Mouse (Mus musculus): ENCODE data around the gene Sox11. TPM values are rescaled to one million over a fixed set of nuclear protein-coding genes. Genes with fewer than 3 reads are reported as not detected.

Sox11 gene
- polyA plus RNA-seq (2014; fragmentation: Nextera tagmentation; extraction: Ambion mirVana) = 60.1 and 72.7 TPM in 2 replicates

- Histone ChIP-seq H3K27me3 (replicated peaks; ENCODE audit: control insufficient read depth, insufficient read depth, low read length) (no peaks in the 10 kb centered on the region), H3K4me1 (replicated peaks; ENCODE audit: control insufficient read depth, insufficient read depth, low read length) (peaks cover 6% of the 10 kb centered on the region), H3K4me3 (ENCODE audit: low read depth, low read length) (peak within 1 kb of the TSS; percentile 77), H3K27ac (ENCODE audit: low read depth) (peak within 1 kb of the TSS; percentile 98), H3K9ac (ENCODE audit: low read length) (peak within 1 kb of the TSS; percentile 93), H3K4me2 (ENCODE audit: low read length) (peak within 1 kb of the TSS; percentile 86), H3K36me3 (ENCODE audit: control insufficient read depth, insufficient read depth, low read length) (peaks cover under 1% of the 10 kb centered on the region), H3K9me3 (ENCODE audit: control insufficient read depth, low read length) (no peaks in the 10 kb centered on the region)
- ATAC-seq (replicated peaks; ENCODE audit: low FRiP score, low TSS enrichment, low read depth) (peak; percentile 48), DNase-seq (ENCODE audit: low spot score) (peak; percentile 91)
- WGBS = under 1% methylated on average over 82 of the region's 95 CpGs
Measured at GRCm38 (mm10) chr12:27341871-27342690, at the start of gene Sox11. Gene Sox11, minus strand, starts transcription at chr12:27342574.

DNA sequence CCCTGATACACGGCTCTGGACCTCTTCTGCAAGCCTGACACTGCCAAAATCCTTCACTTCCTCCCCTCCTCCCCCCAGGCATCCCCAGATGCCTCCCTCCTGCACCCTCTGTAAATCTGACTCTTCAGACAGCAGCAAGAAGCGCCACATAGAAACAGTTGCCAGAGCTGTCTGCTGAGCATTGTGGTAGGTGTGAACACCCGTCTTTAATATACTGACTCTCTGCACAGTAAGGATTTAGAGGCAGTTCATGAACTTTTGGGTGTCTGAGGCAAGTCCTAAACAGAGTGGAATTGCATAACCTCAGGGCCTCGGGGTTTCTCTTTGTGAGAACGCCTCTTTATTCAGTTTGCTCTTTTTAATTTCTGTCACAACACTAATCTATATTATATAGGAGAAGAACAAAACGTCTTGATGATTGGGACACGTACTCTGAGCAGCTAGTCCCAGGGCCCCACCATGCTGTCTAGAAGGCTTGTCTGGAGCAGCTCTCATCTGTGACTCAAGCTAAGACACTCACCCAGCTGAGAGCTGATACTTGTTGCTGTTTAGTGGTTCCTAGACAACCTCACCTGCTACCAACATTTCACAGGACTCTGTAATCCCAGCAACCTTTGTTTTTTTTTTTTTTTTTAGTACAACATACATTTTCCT, 49.4 kb upstream of the Sox11 start:
- WGBS = 34% methylated on average over 7 of the region's 7 CpGs
- DNase-seq (ENCODE audit: low spot score) (peak; percentile 58), ATAC-seq (replicated peaks; ENCODE audit: low FRiP score, low TSS enrichment, low read depth) (no peak)
- peaks cover 12% of the 10 kb centered on the region; the same call in 1 of the 2 replicates for H3K4me1 ChIP-seq (replicated peaks; ENCODE audit: control insufficient read depth, insufficient read depth, low read length)
- no peaks in the 10 kb centered on the region for H3K36me3 ChIP-seq (ENCODE audit: control insufficient read depth, insufficient read depth, low read length)
- H3K4me2 ChIP-seq (ENCODE audit: low read length) = no peak overlapping the region
- H3K27ac ChIP-seq (ENCODE audit: low read depth) = peak overlapping the region; percentile 47
- no peak overlapping the region for H3K4me3 ChIP-seq (ENCODE audit: low read depth, low read length)
- no peaks in the 10 kb centered on the region for H3K9me3 ChIP-seq (ENCODE audit: control insufficient read depth, low read length)
- H3K9ac ChIP-seq (ENCODE audit: low read length) = no peak overlapping the region
- H3K27me3 ChIP-seq (replicated peaks; ENCODE audit: control insufficient read depth, insufficient read depth, low read length) = no peaks in the 10 kb centered on the region

GRCm38 (mm10) chr12:27390439-27390838, 48.1 kb upstream of the Sox11 start:
- no peak overlapping the region for H3K9ac ChIP-seq (ENCODE audit: low read length)
- no peaks in the 10 kb centered on the region for H3K27me3 ChIP-seq (replicated peaks; ENCODE audit: control insufficient read depth, insufficient read depth, low read length)
- no peak overlapping the region for H3K4me3 ChIP-seq (ENCODE audit: low read depth, low read length)
- no peaks in the 10 kb centered on the region for H3K9me3 ChIP-seq (ENCODE audit: control insufficient read depth, low read length)
- no peaks in the 10 kb centered on the region for H3K36me3 ChIP-seq (ENCODE audit: control insufficient read depth, insufficient read depth, low read length)
- H3K4me1 ChIP-seq (replicated peaks; ENCODE audit: control insufficient read depth, insufficient read depth, low read length) = peaks cover 12% of the 10 kb centered on the region; the same call in 1 of the 2 replicates
- DNase-seq (ENCODE audit: low spot score) (no peak), ATAC-seq (replicated peaks; ENCODE audit: low FRiP score, low TSS enrichment, low read depth) (peak; percentile 60; the same call in 1 of the 2 replicates)
- WGBS = 43% methylated on average over 3 of the region's 3 CpGs
- H3K27ac ChIP-seq (ENCODE audit: low read depth) = no peak overlapping the region
- H3K4me2 ChIP-seq (ENCODE audit: low read length) = no peak overlapping the region

GRCm38 (mm10) chr12:27389429-27389828, 47.1 kb upstream of the Sox11 start:
- ATAC-seq (replicated peaks; ENCODE audit: low FRiP score, low TSS enrichment, low read depth) (no peak), DNase-seq (ENCODE audit: low spot score) (no peak)
- Histone ChIP-seq H3K9ac (ENCODE audit: low read length) (no peak overlapping the region), H3K4me3 (ENCODE audit: low read depth, low read length) (no peak overlapping the region), H3K36me3 (ENCODE audit: control insufficient read depth, insufficient read depth, low read length) (no peaks in the 10 kb centered on the region), H3K4me1 (replicated peaks; ENCODE audit: control insufficient read depth, insufficient read depth, low read length) (peaks cover 12% of the 10 kb centered on the region; the same call in 1 of the 2 replicates), H3K4me2 (ENCODE audit: low read length) (no peak overlapping the region), H3K27me3 (replicated peaks; ENCODE audit: control insufficient read depth, insufficient read depth, low read length) (no peaks in the 10 kb centered on the region), H3K27ac (ENCODE audit: low read depth) (no peak overlapping the region), H3K9me3 (ENCODE audit: control insufficient read depth, low read length) (no peaks in the 10 kb centered on the region)

- no peaks in the 10 kb centered on the region for H3K4me1 ChIP-seq (replicated peaks; ENCODE audit: control insufficient read depth, insufficient read depth, low read length)
- no peak overlapping the region for H3K9ac ChIP-seq (ENCODE audit: low read length)
- DNase-seq (ENCODE audit: low spot score) (no peak), ATAC-seq (replicated peaks; ENCODE audit: low FRiP score, low TSS enrichment, low read depth) (no peak)
- H3K4me3 ChIP-seq (ENCODE audit: low read depth, low read length) = no peak overlapping the region
- no peaks in the 10 kb centered on the region for H3K36me3 ChIP-seq (ENCODE audit: control insufficient read depth, insufficient read depth, low read length)
- H3K9me3 ChIP-seq (ENCODE audit: control insufficient read depth, low read length) = no peaks in the 10 kb centered on the region
- no peaks in the 10 kb centered on the region for H3K27me3 ChIP-seq (replicated peaks; ENCODE audit: control insufficient read depth, insufficient read depth, low read length)
- H3K4me2 ChIP-seq (ENCODE audit: low read length) = no peak overlapping the region
- no peak overlapping the region for H3K27ac ChIP-seq (ENCODE audit: low read depth)
- WGBS = 64% methylated on average over 3 of the region's 3 CpGs
Measured at GRCm38 (mm10) chr12:27372505-27372904, 30.1 kb upstream of the Sox11 start.

GRCm38 (mm10) chr12:27370756-27371155, 28.4 kb upstream of the Sox11 start:
- no peak overlapping the region for H3K27ac ChIP-seq (ENCODE audit: low read depth)
- no peak overlapping the region for H3K4me2 ChIP-seq (ENCODE audit: low read length)

GRCm38 (mm10) chr12:27367476-27367875, 25.1 kb upstream of the Sox11 start:
- 73% methylated on average over 2 of the region's 2 CpGs for WGBS

More at GRCm38 (mm10) chr12:27370756-27371155, 28.4 kb upstream of the Sox11 start:
- no peaks in the 10 kb centered on the region for H3K9me3 ChIP-seq (ENCODE audit: control insufficient read depth, low read length)
- DNase-seq (ENCODE audit: low spot score) (no peak), ATAC-seq (replicated peaks; ENCODE audit: low FRiP score, low TSS enrichment, low read depth) (no peak)
- no peak overlapping the region for H3K9ac ChIP-seq (ENCODE audit: low read length)
- no peaks in the 10 kb centered on the region for H3K36me3 ChIP-seq (ENCODE audit: control insufficient read depth, insufficient read depth, low read length)
- 77% methylated on average over 2 of the region's 2 CpGs for WGBS
- no peaks in the 10 kb centered on the region for H3K4me1 ChIP-seq (replicated peaks; ENCODE audit: control insufficient read depth, insufficient read depth, low read length)
- no peak overlapping the region for H3K4me3 ChIP-seq (ENCODE audit: low read depth, low read length)
- no peaks in the 10 kb centered on the region for H3K27me3 ChIP-seq (replicated peaks; ENCODE audit: control insufficient read depth, insufficient read depth, low read length)

DNA sequence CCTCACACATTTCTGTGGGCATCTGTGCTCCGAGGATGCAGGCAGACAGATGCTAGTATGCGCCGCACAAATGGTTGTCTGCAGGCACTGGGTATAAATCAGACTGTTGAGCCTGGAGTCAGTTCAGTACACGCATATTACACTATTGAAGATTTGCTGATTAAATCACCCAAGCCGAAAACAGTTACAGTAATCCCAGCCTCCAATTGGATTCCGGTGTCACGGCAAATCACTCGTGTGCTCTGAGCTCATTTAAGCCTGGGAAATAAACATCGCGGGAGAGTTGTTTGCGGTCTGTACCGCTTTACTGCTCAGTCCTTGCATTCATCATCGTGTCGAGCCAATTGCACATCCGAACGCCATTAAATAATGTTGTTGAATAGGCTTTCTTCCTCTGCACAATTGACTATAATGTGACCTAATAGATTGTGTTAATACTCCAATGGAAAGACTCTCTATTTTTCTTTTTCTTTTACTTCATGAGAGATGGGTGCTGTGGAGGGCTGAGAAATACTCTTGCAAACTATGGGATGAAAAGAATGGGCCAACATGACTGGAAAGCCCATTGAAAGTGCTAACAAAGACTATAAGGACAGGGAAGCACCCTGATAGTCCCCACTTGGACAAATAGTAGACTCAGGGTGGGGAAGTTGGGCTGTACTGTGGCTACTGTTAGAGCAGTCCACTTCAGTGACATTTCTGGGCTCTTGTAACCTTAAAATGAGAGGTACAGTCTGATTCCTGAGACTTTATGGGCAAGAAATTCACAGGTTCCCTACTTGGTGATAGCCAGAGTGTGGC, 21.7 kb upstream of the Sox11 start:
- DNase-seq (ENCODE audit: low spot score) (no peak), ATAC-seq (replicated peaks; ENCODE audit: low FRiP score, low TSS enrichment, low read depth) (no peak)
- H3K27ac ChIP-seq (ENCODE audit: low read depth) = no peak overlapping the region
- no peak overlapping the region for H3K9ac ChIP-seq (ENCODE audit: low read length)
- H3K4me2 ChIP-seq (ENCODE audit: low read length) = no peak overlapping the region
- no peaks in the 10 kb centered on the region for H3K9me3 ChIP-seq (ENCODE audit: control insufficient read depth, low read length)
- H3K27me3 ChIP-seq (replicated peaks; ENCODE audit: control insufficient read depth, insufficient read depth, low read length) = no peaks in the 10 kb centered on the region
- WGBS = 74% methylated on average over 16 of the region's 16 CpGs
- no peaks in the 10 kb centered on the region for H3K36me3 ChIP-seq (ENCODE audit: control insufficient read depth, insufficient read depth, low read length)
- no peaks in the 10 kb centered on the region for H3K4me1 ChIP-seq (replicated peaks; ENCODE audit: control insufficient read depth, insufficient read depth, low read length)
- no peak overlapping the region for H3K4me3 ChIP-seq (ENCODE audit: low read depth, low read length)

More at GRCm38 (mm10) chr12:27367476-27367875, 25.1 kb upstream of the Sox11 start:
- Histone ChIP-seq H3K27ac (ENCODE audit: low read depth) (no peak overlapping the region), H3K27me3 (replicated peaks; ENCODE audit: control insufficient read depth, insufficient read depth, low read length) (no peaks in the 10 kb centered on the region), H3K9me3 (ENCODE audit: control insufficient read depth, low read length) (no peaks in the 10 kb centered on the region), H3K4me2 (ENCODE audit: low read length) (no peak overlapping the region), H3K9ac (ENCODE audit: low read length) (no peak overlapping the region), H3K36me3 (ENCODE audit: control insufficient read depth, insufficient read depth, low read length) (no peaks in the 10 kb centered on the region), H3K4me1 (replicated peaks; ENCODE audit: control insufficient read depth, insufficient read depth, low read length) (no peaks in the 10 kb centered on the region), H3K4me3 (ENCODE audit: low read depth, low read length) (no peak overlapping the region)
- ATAC-seq (replicated peaks; ENCODE audit: low FRiP score, low TSS enrichment, low read depth) (no peak), DNase-seq (ENCODE audit: low spot score) (no peak)
